In genomic region chr11:83020621-83021020, GRCm38 (mm10) we compare ENCODE assay signal across 8 mouse cellular contexts. TPM values are rescaled to one million over a fixed set of nuclear protein-coding genes. Genes with fewer than 3 reads are reported as not detected.
DNase-seq lines count a peak whose midpoint lies in the region; ATAC-seq and TF ChIP-seq lines count a peak whose summit lies in the region.

Gene Slfn8, minus strand, starts transcription at chr11:83020810.

- no peaks in the 10 kb centered on the region for H3K27me3 ChIP-seq in kidney, adult 2 months (replicated peaks; ENCODE audit: control insufficient read depth, insufficient read depth, low read length)
- no peaks in the 10 kb centered on the region for H3K27me3 ChIP-seq in liver, embryonic 13.5 days

- no peaks in the 10 kb centered on the region for H3K36me3 ChIP-seq in kidney, adult 2 months (ENCODE audit: control insufficient read depth, insufficient read depth, low read length)
- no peaks in the 10 kb centered on the region for H3K36me3 ChIP-seq in liver, embryonic 13.5 days

- DNase-seq in kidney, adult 2 months = peak; percentile 36
- DNase-seq in kidney, adult 11 months = no peak
- peak; percentile 79 for DNase-seq in CD4-positive helper T cell, adult 2 months (ENCODE audit: low read depth, low spot score)
- DNase-seq in fibroblast of lung, adult 2 months (ENCODE audit: low read depth) = peak; percentile 36
- DNase-seq in liver, embryonic 13.5 days = no peak
- DNase-seq in spleen, adult 12 weeks (ENCODE audit: low spot score) = peak; percentile 19
- DNase-seq in frontal cortex, postnatal 10 days (ENCODE audit: low spot score in 2 of 2) = no peak
- no peak for DNase-seq in cerebellum, adult 9-10 months

- 52% methylated on average over 5 of the region's 5 CpGs for WGBS in kidney, adult 2 months
- 42% methylated on average over 5 of the region's 5 CpGs for WGBS in liver, embryonic 13.5 days (ENCODE audit: insufficient replicate concordance)

- H3K9me3 ChIP-seq in liver, embryonic 13.5 days (replicated peaks) = no peaks in the 10 kb centered on the region

- no peak for TF ChIP-seq POLR2A in kidney, adult 2 months (IDR thresholded peaks at IDR 0.05; ENCODE audit: low read depth, low read length)

- no peak within 1 kb of the TSS for H3K9ac ChIP-seq in liver, embryonic 13.5 days

- ATAC-seq in liver, embryonic 13.5 days (ENCODE audit: low read depth) = no peak

- no peaks in the 10 kb centered on the region for H3K4me1 ChIP-seq in kidney, adult 2 months (ENCODE audit: control insufficient read depth, insufficient read depth, low read length)
- H3K4me1 ChIP-seq in liver, embryonic 13.5 days (replicated peaks) = no peaks in the 10 kb centered on the region

- no peak for TF ChIP-seq CTCF in kidney, adult 2 months (conservative IDR thresholded peaks at IDR 0.05; ENCODE audit: insufficient read depth, insufficient read length, low read depth, low read length)

- H3K4me3 ChIP-seq in kidney, adult 2 months (ENCODE audit: insufficient read depth, low read depth, low read length) = peak within 1 kb of the TSS; percentile 41
- H3K4me3 ChIP-seq in liver, embryonic 13.5 days (replicated peaks) = no peak within 1 kb of the TSS

- 0 out of 2 replicates have a peak within 1 kb of the TSS, but pooled peaks have one; percentile 8 for H3K4me2 ChIP-seq in liver, embryonic 13.5 days

- peak within 1 kb of the TSS; percentile 15 for H3K27ac ChIP-seq in kidney, adult 2 months (ENCODE audit: insufficient read depth, low read depth, low read length)
- 0 out of 2 replicates have a peak within 1 kb of the TSS, but pooled peaks have one; percentile 43 for H3K27ac ChIP-seq in liver, embryonic 13.5 days

RNA-seq across cellular contexts. Expression of gene Slfn8, which starts in this region (rescaled TPM):
- 0.37 and 1.3 TPM in 2 replicates for polyA plus RNA-seq in kidney, adult 2 months (2012; rRNA removed)
- polyA plus RNA-seq in liver, embryonic 13.5 days (2015; fragmentation: Nextera tagmentation; extraction: Ambion mirVana) = 0.37 and 0.66 TPM in 2 replicates

Comparison
In these comparisons a context has a peak if more than half of its experiments do, and no peak if none do; other contexts are left out.
1. DNase-seq: peak in kidney, adult 2 months (single experiment), CD4-positive helper T cell, adult 2 months (single experiment), fibroblast of lung, adult 2 months (single experiment) and spleen, adult 12 weeks (single experiment); none in kidney, adult 11 months (single experiment), liver, embryonic 13.5 days (single experiment), frontal cortex, postnatal 10 days (0 of 2) and cerebellum, adult 9-10 months (single experiment).